Mouse (Mus musculus): ENCODE data around the gene Kdelc2. TPM values are rescaled to one million over a fixed set of nuclear protein-coding genes. Genes with fewer than 3 reads are reported as not detected.

Gene Kdelc2
- 5.8 and 6.6 TPM in 2 replicates for polyA plus RNA-seq (2015; fragmentation: Nextera tagmentation; extraction: Ambion mirVana)

DNA sequence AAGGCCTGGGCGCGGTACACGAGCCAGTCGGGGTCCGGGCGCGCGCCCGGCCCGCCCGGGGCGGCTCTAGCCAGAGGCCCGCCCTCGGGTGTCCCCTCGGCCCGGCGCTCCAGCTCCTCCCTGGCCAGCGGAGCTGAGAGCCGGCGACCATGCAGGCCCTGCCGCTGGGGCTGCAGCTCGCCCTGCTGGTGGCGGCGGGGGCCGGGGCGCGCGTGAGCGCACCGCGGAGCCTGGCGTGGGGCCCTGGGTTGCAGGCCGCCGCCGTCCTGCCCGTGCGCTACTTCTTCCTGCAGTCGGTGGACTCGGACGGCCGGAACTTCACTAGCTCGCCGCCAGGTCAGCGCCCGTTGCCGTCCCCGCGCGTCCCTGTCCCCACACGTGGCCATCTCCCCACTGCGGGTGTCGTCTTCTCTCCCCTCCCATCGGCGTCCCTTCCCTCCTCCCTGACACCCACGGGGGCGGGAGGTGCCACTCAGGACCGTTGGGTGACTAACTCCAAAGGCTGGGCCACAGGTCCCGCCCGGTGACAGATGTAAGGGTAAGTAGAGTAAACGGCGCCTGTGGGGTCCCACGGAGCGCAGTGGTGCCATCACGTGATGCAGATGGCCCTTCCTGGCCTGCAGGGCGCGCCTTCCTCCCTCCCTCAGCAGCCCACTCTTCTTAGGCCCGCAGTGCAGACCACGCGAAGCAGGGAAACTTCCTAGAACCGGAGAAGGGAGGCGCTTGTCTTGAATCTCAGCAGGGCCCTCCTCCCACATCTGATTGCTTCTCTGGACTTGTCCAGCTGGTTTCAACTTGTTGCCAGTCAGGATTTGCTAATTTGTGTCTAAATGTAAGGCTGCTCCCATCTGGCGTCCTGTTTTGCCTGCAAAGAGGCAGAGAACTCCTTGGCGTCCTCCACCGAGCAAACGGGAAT, at the start of gene Kdelc2:
Gene Kdelc2, plus strand, starts transcription at position 75 of the 916 bp plus-strand sequence.
- ATAC-seq (replicated peaks): peak; percentile 97
- Histone ChIP-seq H3K27ac (peak within 1 kb of the TSS; percentile 76), H3K36me3 (replicated peaks) (no peaks in the 10 kb centered on the region), H3K4me1 (0 out of 2 replicates have a peak, but pooled peaks cover 3% of the 10 kb centered on the region), H3K4me2 (peak within 1 kb of the TSS; percentile 97), H3K27me3 (replicated peaks) (0 out of 2 replicates have a peak, but pooled peaks cover 3% of the 10 kb centered on the region), H3K9me3 (no peaks in the 10 kb centered on the region), H3K4me3 (peak within 1 kb of the TSS; percentile 71), H3K9ac (peak within 1 kb of the TSS; percentile 61)
- WGBS: under 1% methylated on average over 65 of the region's 75 CpGs

DNA sequence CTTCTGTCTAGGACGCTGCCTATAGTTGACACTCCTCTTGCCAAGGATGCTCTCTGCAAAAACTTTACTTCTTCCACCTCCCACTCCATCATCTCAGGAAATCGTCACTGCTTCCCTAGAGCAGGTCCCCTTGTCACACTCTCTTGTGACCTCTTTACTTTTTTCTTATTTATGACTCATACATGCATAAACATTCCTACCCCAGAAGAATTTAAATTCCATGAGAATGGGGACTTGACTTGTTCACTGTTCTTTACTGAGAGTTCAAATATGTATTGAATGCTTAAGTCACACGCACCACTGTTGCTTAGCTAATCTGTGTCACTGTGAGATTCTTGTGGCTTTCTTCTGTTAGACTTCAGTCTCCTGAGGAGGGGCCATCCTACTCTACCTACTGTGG, 48.7 kb upstream of the Kdelc2 start:
- no peak overlapping the region for H3K4me2 ChIP-seq
- no peaks in the 10 kb centered on the region for H3K4me1 ChIP-seq
- 82% methylated on average over 3 of the region's 3 CpGs for WGBS
- no peak overlapping the region for H3K9ac ChIP-seq
- no peak for ATAC-seq (replicated peaks)
- H3K27me3 ChIP-seq (replicated peaks): no peaks in the 10 kb centered on the region
- H3K9me3 ChIP-seq: no peaks in the 10 kb centered on the region
- no peak overlapping the region for H3K27ac ChIP-seq
- H3K36me3 ChIP-seq (replicated peaks): no peaks in the 10 kb centered on the region
- H3K4me3 ChIP-seq: no peak overlapping the region

DNA sequence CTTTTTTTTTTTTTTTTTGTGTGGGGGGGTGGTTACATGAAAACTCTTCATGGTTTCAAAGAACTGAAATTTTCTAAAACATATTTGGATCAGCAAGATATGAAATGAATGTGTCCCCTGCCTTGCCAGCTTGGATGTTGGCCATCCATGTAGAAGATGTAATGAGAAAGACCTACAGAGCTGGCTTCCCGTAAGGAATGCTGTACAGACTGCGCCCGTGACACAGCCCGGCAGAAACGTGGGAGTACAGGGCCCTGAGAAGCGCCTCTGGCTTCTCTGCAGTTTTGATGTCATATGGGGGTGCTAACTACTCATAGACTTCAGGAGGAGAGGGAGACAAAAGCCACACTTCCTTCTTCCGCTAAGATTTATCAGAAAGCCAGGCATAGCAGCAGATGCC, 44.2 kb upstream of the Kdelc2 start:
- Histone ChIP-seq H3K36me3 (replicated peaks) (no peaks in the 10 kb centered on the region), H3K9me3 (no peaks in the 10 kb centered on the region), H3K4me3 (no peak overlapping the region), H3K27ac (no peak overlapping the region), H3K4me1 (0 out of 2 replicates have a peak, but pooled peaks cover 3% of the 10 kb centered on the region), H3K9ac (no peak overlapping the region), H3K4me2 (no peak overlapping the region), H3K27me3 (replicated peaks) (no peaks in the 10 kb centered on the region)
- no peak for ATAC-seq (replicated peaks)
- WGBS: 87% methylated on average over 7 of the region's 7 CpGs

DNA sequence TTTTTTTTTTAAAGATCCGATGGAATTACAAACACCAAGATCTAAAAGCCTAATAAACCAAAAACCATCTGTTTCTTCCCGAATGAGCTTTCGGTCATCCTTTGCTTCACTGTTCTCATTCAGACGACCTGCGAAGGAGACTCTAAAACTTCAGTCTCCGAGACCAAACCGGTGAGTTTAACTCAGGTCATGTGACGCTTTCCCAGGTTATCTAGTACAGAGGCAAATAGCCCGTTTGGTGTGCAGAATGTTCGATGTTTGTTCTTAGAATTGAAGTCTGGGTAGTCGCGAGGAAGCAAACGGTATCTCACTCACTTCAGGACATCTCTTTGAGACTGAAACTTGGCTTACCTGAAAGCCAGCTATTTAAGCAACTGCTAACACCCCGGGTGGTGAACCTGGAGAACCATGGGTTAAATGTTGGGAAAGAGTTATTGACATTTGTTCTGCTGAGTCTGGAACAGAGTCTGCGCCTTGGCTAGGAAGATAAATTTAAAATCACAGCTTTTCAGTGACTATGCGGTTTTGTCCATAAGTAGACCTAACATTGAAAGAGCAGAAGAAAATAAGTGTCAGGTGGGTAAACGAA, 43.4 kb upstream of the Kdelc2 start:
- H3K27me3 ChIP-seq (replicated peaks): no peaks in the 10 kb centered on the region
- H3K4me1 ChIP-seq: 0 out of 2 replicates have a peak, but pooled peaks cover 3% of the 10 kb centered on the region
- H3K4me3 ChIP-seq: peak overlapping the region; percentile 39
- no peaks in the 10 kb centered on the region for H3K36me3 ChIP-seq (replicated peaks)
- no peak overlapping the region for H3K27ac ChIP-seq
- no peak overlapping the region for H3K9ac ChIP-seq
- WGBS: 55% methylated on average over 17 of the region's 17 CpGs
- H3K9me3 ChIP-seq: no peaks in the 10 kb centered on the region
- peak overlapping the region; percentile 77 for H3K4me2 ChIP-seq
- ATAC-seq (replicated peaks): no peak

DNA sequence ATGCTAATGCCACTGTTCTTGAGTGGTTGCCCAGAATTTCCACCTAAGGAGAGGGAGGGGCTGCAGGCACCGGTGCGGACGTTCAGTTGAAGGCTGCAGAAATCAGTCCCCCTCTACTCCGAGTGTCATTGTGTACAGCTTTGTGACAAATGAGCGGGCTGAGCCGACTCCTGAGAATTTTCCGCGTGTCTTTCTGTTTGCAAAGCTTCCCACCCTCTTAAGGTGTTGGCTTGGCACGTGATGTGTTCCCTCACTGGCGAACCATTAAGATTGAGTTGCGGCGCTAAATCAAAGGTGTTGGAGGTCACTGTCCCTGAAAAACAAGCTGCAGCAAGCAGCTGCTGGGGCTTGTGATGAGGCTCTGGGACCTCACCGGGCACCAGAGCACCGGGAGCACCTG, 42.9 kb upstream of the Kdelc2 start:
- H3K9me3 ChIP-seq: no peaks in the 10 kb centered on the region
- no peak overlapping the region for H3K27ac ChIP-seq
- 0 out of 2 replicates have a peak, but pooled peaks have one; percentile 24 for ATAC-seq (replicated peaks)
- peak overlapping the region; percentile 30 for H3K9ac ChIP-seq
- WGBS: 12% methylated on average over 14 of the region's 14 CpGs
- H3K4me1 ChIP-seq: 0 out of 2 replicates have a peak, but pooled peaks cover 3% of the 10 kb centered on the region
- H3K36me3 ChIP-seq (replicated peaks): no peaks in the 10 kb centered on the region
- H3K4me3 ChIP-seq: peak overlapping the region; percentile 39
- no peaks in the 10 kb centered on the region for H3K27me3 ChIP-seq (replicated peaks)
- peak overlapping the region; percentile 77 for H3K4me2 ChIP-seq

DNA sequence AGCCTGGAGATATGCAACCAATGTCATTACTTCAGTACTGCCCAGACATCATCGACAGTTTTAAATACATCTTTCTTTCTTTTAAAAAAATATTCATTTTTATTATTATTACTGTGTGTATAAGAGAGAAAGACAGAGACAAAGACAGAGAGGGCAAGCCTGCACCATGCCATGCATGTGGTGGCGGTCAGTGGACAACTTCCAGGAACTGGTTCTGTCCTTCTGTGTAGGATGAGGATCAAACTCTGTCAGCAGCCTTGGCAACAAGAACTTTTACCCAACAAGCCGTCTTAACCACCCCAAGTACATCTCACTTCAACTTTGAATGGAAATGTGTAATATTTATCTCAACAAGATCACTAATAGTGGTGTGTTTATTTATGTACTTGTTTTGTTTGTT, 41.8 kb upstream of the Kdelc2 start:
- H3K4me1 ChIP-seq: 0 out of 2 replicates have a peak, but pooled peaks cover 3% of the 10 kb centered on the region
- H3K36me3 ChIP-seq (replicated peaks): no peaks in the 10 kb centered on the region
- H3K4me3 ChIP-seq: no peak overlapping the region
- H3K9me3 ChIP-seq: no peaks in the 10 kb centered on the region
- peak overlapping the region; percentile 77; the same call in 1 of the 2 replicates for H3K4me2 ChIP-seq
- ATAC-seq (replicated peaks): no peak
- no peak overlapping the region for H3K27ac ChIP-seq
- no peaks in the 10 kb centered on the region for H3K27me3 ChIP-seq (replicated peaks)
- H3K9ac ChIP-seq: no peak overlapping the region
- 86% methylated on average over 3 of the region's 3 CpGs for WGBS

DNA sequence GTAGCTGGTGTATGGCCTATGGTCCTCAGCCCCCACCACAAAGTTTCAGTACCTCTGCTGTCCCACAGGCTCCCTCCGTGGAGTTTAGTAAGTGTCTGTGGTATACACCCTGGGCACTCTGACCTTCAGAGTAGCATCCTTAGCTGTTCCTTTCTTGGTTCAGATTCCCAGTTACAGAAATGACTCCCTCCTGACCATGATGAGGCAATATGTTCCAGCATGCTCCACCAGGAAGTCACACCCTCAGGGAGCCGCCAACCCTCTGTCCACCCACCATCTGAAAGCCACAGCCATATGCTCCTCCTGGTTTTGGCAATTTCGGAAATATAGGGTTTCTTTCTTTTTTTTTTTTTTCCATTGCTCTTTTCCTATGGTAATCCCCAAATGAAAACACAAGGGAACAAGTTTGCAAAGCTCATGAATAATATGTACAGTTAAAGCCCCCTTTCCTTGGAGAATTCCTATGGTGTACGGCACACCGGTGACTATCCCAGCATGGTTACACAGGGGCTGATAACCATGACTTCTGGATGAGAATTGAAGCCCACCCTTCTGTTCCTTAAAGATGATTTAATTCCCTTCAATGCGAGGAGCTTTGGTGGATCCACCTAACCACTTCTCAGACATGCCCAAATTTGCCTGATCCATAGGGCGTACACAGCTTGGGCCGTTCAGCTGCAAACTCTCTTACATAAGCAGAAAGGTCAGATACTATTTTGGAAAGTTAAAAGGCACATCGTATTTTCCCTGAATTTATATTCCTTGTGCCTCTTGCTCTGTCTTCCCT, 39.0 kb upstream of the Kdelc2 start:
- Histone ChIP-seq H3K27ac (no peak overlapping the region), H3K36me3 (replicated peaks) (no peaks in the 10 kb centered on the region), H3K4me1 (0 out of 2 replicates have a peak, but pooled peaks cover 3% of the 10 kb centered on the region), H3K9me3 (no peaks in the 10 kb centered on the region), H3K4me2 (no peak overlapping the region), H3K9ac (no peak overlapping the region), H3K4me3 (no peak overlapping the region), H3K27me3 (replicated peaks) (no peaks in the 10 kb centered on the region)
- WGBS: 91% methylated on average over 9 of the region's 9 CpGs
- no peak for ATAC-seq (replicated peaks)

DNA sequence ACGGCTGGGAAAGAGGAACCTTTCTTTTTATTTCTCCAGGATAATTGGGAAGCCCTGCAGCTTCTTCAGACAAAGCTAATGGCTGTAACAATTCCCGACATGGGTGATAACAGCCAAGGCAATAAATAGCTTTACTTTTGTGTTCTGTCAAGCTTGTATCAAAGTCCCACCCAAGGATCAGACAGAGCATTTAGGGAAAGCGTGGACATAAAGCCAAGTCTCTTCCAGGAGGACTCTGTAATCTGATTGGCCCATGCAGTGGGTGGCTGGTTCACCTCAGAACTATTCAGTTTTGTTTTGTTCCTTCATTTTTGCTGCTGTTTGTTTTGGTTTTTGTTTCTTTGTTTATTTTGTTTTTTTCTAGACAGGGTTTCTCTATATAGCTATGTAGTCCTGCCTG, 38.1 kb upstream of the Kdelc2 start:
- WGBS: 63% methylated on average over 3 of the region's 3 CpGs
- H3K9ac ChIP-seq: no peak overlapping the region
- ATAC-seq (replicated peaks): no peak
- H3K36me3 ChIP-seq (replicated peaks): no peaks in the 10 kb centered on the region
- no peak overlapping the region for H3K27ac ChIP-seq
- no peaks in the 10 kb centered on the region for H3K27me3 ChIP-seq (replicated peaks)
- H3K4me3 ChIP-seq: no peak overlapping the region
- H3K4me2 ChIP-seq: no peak overlapping the region
- 0 out of 2 replicates have a peak, but pooled peaks cover 3% of the 10 kb centered on the region for H3K4me1 ChIP-seq
- H3K9me3 ChIP-seq: no peaks in the 10 kb centered on the region

DNA sequence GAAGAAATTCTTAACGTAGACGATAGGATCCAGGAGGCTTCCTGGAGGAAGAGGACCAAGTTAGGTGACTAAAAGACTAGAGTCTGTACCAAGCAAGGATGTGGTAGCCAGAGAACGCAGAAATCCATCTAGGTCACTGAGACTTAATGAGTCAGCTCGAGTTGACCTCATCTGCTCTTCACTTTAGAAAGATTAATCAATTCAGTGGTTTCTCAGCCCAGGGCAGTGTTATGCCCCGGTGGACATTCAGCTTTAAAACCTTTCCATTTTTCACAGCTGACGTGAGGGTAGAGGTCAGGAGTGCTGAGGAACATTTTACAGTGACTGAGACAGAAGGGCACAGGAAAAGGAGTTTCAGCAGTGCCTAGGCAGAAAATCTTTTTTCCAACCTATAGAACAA, 37.4 kb upstream of the Kdelc2 start:
- Histone ChIP-seq H3K36me3 (replicated peaks) (no peaks in the 10 kb centered on the region), H3K9ac (no peak overlapping the region), H3K27me3 (replicated peaks) (no peaks in the 10 kb centered on the region), H3K4me1 (no peaks in the 10 kb centered on the region), H3K4me3 (no peak overlapping the region), H3K4me2 (no peak overlapping the region), H3K9me3 (no peaks in the 10 kb centered on the region), H3K27ac (no peak overlapping the region)
- ATAC-seq (replicated peaks): no peak
- 74% methylated on average over 6 of the region's 6 CpGs for WGBS

DNA sequence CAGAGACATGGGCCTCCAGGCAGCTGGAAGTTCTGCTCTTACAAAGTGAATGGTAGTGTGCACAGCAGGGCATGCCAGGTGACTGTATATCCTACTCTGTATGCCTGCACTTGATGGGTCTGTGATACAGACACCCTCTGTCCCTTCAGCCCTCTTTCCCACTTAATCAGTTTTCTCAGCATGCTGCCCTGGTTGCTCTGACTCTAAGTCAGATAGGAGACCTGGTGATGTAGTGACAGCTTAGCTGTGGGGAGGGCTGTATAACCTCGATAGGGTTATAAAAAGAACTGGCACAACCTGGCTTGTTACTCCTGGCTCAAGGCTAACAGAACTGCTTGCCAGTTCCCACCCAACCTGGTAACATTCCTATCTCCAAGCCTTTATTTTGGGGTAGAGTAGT, 34.6 kb upstream of the Kdelc2 start:
- no peak overlapping the region for H3K27ac ChIP-seq
- no peak for ATAC-seq (replicated peaks)
- no peaks in the 10 kb centered on the region for H3K36me3 ChIP-seq (replicated peaks)
- no peak overlapping the region for H3K9ac ChIP-seq
- H3K4me1 ChIP-seq: no peaks in the 10 kb centered on the region
- no peak overlapping the region for H3K4me2 ChIP-seq
- no peak overlapping the region for H3K4me3 ChIP-seq
- WGBS: 78% methylated on average over 1 of the region's 1 CpGs
- no peaks in the 10 kb centered on the region for H3K9me3 ChIP-seq
- no peaks in the 10 kb centered on the region for H3K27me3 ChIP-seq (replicated peaks)

DNA sequence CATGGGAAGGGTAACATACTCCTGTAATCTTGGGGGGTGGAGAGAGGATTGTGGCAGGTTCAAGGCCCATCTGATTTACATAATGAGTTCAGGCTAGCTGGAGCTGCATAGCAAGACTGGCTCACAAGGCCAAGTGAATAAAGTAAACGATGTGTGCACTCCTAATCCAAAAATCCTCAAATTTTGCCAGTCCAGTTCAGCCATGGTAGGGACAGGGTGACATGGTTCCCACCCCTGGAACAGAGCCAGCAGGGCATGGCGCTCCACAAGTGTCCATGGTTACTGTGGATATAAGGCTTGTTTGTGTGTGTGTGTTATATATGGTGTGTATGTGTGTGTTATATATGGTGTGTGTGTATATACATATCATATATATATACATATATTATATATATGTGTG, 33.5 kb upstream of the Kdelc2 start:
- no peak overlapping the region for H3K4me3 ChIP-seq
- H3K27me3 ChIP-seq (replicated peaks): no peaks in the 10 kb centered on the region
- no peak for ATAC-seq (replicated peaks)
- 84% methylated on average over 2 of the region's 2 CpGs for WGBS
- no peak overlapping the region for H3K9ac ChIP-seq
- H3K27ac ChIP-seq: no peak overlapping the region
- no peaks in the 10 kb centered on the region for H3K4me1 ChIP-seq
- no peaks in the 10 kb centered on the region for H3K9me3 ChIP-seq
- H3K36me3 ChIP-seq (replicated peaks): no peaks in the 10 kb centered on the region
- no peak overlapping the region for H3K4me2 ChIP-seq

DNA sequence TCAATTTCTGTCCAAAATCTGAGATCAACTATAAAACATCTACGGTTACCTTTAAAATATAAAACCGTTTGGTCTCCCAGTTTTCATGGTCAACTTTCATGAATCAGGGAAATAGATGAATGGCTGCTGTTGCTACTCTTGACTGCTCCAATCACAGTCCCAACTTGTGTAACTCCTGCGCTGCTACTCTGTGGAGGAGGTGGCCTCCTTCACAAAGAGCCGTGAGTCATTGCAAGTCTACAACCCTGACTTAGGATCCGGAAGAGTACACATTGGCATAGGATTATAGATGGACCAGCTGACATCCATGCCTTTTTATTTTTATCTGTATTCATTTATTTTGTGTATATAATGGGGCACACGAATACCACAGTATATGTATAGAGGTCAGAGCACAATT, 31.9 kb upstream of the Kdelc2 start:
- no peak overlapping the region for H3K9ac ChIP-seq
- no peaks in the 10 kb centered on the region for H3K9me3 ChIP-seq
- no peaks in the 10 kb centered on the region for H3K27me3 ChIP-seq (replicated peaks)
- no peak for ATAC-seq (replicated peaks)
- H3K36me3 ChIP-seq (replicated peaks): no peaks in the 10 kb centered on the region
- H3K27ac ChIP-seq: no peak overlapping the region
- no peaks in the 10 kb centered on the region for H3K4me1 ChIP-seq
- H3K4me3 ChIP-seq: no peak overlapping the region
- WGBS: 94% methylated on average over 6 of the region's 6 CpGs
- H3K4me2 ChIP-seq: no peak overlapping the region

Data from midbrain, embryonic 15.5 days (tissue).